Mouse (Mus musculus) layer of hippocampus, adult 11-12 months (tissue): ENCODE measurements around the gene Scg5.
A peak's percentile ranks its signal among the peaks of the same experiment; 100 is the strongest.

Experiments used
- DNase-seq: peaks from one replicate; pipeline ENCODE4 v3.0.0; 2022; ENCODE audit warnings: low spot score

The Scg5 gene

GRCm38 (mm10) chr2:113806851-113807577 is 21.9 kb downstream of the Scg5 start:
- no peak for DNase-seq

DNA sequence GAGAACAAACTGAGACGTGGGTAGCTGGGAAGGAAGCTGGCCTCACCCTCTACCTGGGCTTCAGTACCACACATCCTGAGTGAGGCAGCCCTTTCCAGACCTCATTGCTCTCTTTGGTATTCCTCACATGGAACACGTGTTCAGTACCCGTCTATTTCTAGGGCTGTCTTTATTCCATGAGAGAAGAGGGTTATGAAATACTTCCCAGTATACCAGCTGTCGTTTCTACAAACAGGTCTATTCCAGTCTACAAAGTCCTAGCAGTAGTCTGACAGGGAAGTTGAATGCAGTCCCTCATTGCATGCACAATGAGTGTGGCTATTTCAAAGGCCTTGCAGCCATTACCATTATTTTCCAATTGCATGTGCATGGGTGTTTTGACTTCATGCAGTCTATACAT is 23.2 kb downstream of the Scg5 start:
- no peak for DNase-seq

DNA sequence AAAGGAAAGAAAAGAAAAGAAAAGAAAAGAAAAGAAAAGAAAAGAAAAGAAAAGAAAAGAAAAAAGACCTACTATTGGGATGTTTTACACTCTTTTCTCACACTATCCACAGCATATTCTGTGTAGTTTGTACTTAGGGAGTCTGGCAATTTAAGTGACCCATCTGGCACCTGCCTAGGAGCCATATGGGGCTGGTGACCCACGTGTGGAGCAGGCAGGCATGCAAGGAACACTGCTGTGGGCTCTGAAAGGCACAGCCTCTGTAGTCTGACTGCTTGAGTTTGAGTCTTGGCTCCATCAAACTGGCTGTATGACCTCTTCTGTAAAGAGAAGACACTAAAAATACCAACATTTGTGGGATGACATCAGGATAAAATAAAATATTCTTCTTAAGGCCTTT is 25.2 kb downstream of the Scg5 start:
- no peak for DNase-seq

DNA sequence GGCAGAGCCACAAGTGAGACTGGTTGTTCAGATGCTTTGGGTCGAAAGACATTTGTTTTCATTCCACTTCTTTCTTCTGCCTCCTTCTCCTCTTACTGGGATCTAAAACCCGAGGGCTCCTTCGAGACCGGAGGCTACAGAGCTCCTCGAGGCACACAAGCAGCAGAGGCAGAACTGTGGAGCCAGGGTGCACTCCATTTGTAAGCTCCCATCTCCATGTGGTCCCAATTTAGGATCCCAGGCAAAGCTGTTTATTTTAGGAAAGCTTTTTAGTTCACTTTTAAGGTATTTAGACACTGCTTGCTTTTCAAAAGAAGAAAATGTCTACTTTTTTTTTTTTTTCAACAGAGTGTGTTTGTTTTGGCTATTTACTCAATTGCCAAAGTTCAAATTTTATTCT is 28.1 kb downstream of the Scg5 start:
- no peak for DNase-seq

- no peak for DNase-seq
These were observed 30.3 kb downstream of the Scg5 start for GRCm38 (mm10) chr2:113798605-113799004.

DNA sequence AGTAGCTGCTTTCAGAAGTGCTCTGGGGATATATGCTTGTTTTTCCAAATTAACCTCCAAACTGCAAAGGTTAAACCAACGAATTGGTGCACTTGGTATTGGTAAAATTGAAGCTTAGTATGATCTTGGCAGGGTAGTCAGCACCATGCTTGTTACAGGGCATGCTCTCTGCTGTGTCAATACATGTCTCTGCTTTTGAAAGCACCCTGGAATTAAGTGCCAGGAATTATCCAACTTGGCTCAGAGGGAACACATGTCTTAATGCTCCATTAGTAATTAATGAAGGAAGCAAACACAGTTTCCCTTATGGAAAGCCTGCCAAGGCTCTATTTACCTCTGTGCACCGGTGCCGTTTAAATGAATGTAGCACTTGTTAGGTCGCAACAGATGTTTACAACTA is 33.7 kb downstream of the Scg5 start:
- no peak for DNase-seq

DNA sequence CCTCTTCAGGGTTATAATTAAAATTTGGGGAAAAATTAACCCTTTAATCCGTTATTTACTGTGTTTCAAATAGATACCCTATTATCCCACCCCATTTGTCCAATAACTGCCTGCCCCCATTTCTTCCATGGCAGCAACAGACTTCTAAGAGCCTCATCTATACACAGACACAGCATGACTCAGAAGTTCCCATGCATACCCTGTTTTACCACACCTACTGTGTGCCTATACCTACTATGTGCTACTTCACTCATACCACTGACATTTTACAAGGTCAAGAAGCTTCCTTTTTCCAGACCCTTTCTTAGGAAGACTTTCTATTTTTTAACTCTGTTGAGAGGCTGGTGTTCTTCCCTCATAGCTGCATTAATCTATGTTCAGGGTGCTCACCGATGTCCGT is 35.4 kb downstream of the Scg5 start:
- DNase-seq, result no peak

- no peak for DNase-seq
These were observed 40.0 kb downstream of the Scg5 start for GRCm38 (mm10) chr2:113788821-113789387.

DNA sequence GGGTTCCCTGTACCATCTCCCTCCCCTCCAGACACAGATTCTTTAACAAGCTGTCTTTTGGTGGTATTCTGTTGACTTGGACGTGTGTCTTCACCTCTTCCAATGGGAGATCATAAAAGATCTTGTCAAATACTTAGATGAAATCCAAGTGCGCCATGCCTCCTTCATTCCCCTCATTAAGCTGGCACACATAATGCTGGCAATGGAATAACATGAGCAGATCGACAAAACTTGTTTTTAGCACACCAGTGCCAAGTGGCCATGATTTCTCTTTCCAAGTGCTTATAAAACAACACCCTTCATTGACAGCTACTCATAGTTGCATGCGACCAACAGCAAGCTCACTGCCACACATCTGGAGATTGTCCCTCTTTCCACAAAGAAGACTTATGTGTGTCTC is 41.0 kb downstream of the Scg5 start:
- DNase-seq, result no peak

DNA sequence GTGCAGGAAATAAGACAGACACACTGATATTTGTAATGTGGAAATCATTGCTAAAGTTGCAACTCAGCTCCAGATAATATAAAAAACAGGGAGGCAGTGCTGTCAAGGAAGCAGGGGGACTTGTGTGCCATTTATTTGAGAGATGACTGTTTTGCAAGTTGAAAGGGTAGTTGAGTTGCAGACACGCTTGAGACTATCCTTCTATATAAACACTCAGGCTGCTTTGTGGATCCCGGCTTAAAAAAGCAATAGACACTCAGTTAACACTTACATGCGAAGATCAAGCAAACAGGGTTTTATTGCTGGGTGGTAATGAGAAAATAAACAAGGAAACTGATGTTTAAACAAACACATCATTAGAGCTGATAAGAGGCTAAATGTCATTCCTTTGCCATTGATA is 44.1 kb downstream of the Scg5 start:
- no peak for DNase-seq

GRCm38 (mm10) chr2:113781521-113781920 is 47.4 kb downstream of the Scg5 start:
- no peak for DNase-seq

DNA sequence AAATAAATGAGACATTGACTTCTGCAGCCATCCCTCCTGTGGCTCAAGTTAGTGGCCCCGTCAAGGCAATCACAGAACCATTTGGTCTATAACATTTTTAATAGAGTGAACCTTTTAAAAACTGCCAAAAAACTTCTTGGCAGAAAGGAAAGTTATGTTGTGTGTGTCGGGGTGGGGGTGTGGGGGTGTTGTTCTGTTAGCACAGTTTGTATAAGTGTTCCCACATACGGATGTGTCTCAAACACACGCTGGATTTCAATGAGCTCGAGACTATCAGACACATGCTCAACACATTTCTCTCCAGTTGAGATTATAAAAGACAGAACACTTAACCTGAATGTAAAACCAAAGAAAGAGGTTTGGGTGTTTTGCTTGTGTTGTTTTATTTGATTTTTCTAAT is 47.8 kb downstream of the Scg5 start:
- no peak for DNase-seq

DNA sequence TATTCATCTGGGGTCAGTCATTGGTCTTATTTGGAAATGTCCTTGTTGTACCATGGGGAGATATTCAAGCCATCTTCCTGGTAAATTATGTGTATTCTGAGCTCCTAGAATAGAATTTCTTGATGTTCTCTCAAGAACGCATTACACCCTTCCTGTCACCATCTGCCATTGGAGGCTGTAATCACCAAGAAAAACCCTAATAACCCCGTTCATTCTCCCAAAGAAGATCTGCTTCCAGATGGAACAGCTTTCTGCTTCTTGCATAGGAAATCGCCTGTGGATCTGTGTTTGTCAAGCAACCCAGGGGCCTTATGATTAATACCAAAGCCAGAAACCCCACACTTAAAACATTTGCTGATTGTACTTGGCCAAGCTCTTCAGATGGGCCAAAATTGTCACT is 49.6 kb downstream of the Scg5 start:
- peak; percentile 11 for DNase-seq

- DNase-seq, result no peak
These were observed 50.9 kb downstream of the Scg5 start for GRCm38 (mm10) chr2:113778036-113778435.

DNA sequence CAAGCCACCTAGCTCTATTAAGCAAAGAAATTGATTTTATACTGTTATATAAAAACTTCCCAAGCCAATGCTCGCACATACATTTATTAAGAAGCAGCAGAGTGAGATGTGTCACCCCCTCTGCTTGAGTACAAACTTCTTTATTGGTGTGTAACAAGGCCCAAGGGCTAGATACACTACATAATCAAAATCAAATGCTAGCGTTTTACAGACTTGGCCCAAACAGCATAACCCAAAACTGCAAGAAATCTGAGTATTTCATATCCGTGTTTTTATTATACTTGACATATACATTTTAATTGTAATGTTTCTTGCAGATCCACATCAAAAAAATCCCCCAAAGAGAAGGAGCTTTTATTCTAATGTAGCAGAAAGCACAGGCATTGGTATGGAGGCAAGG is 52.6 kb downstream of the Scg5 start:
- no peak for DNase-seq

DNA sequence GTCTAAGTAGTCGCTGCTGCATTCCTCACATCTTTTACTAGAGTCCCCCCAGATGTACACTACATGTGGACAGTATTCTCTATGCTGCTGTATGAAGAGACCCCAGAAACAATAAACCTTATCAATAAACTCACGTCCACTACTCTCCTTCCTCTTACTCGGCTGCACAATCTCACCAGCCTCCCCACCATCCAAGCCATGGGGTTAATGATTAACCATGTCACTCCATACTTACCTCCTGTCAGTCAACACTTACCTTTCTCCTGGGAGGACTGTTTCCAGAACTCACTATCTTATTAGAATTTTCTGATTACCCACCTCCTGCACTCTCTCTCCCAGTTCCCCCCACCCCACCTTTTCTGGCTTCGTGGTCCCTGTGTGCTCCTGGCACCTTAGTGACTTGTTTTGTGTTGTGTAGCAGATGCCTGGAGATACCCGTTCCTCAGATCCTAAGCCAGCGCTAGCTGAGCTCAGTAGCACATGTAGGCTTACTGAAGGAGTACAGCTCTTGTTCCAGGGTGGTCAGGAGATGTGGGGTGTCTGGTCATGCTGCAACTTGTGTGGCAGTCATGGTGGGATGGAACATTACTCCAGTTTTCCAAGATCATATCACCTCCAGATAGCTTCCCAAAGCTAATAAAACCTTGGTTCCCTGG is 54.6 kb downstream of the Scg5 start:
- no peak for DNase-seq

DNA sequence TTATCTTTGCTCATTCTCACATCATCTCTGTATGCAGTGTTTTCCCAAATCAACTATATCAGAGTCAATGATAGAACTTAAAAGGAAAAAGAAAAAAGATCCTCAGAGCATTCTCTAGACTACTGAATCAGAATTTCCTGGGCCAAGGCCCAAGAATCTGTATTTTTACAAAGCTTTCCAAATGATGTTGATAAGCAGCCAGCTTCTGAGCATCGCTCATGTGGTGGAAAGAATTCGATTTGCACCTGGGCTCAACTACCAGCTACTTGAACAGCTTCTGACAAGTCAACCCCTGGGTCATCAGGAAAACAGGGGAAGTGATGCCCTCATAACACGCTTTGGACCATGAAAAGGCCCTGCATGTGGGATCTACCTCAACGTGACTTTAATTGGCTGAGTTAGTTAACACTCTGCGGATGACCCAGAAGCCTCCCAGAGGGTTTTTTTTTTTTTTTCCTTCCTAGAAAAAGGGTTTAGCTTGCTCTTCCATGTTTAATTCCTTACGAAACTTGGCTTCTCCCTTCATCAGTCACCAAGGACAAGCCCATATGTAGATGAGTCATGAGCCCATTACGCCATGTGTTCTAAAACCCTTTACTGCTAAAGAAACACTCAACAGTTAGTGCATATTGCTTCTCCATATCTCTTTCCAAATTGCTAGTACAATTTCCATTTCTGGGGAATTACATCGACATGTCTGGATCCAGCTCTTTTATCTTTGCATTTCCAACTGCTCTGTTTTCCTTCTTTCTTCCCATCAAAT is 60.2 kb downstream of the Scg5 start:
- DNase-seq, result no peak

DNA sequence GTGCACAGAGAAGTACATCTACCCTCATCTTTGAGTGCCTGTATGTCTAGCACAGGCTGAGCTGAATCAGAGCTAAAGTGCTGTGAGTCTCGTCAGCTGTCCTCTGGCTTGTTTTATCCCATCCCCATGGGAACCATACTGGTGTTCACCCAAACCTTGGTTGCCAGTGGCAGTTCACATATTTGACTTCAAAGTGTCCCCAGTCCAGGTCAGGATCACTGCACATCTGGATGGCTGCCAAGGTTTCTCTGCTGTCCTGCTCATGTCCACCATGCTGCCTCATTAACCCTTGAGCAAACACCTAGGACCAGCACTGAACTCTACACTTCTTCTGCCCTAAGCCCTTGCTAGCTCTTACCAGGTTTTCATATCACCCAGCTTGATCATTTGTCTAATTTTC is 63.0 kb downstream of the Scg5 start:
- DNase-seq, result no peak

DNA sequence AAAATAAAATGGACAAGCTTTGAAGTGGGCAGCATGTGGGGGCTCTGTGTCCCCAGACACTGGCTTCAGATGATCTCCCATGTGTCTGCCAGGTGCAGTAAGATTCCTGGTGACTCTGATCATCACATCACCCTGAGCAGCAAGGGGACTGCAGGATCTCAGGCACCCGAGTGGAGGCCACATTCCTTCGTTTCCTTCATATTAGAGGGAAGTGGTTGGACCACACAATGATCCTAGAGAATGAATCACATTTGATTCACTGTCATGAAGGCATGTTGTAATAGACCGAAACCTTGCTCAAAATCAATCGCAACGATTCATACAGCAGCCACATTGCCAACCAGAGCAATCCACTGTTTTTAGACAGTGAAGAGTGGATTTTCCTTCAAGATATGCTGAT is 64.0 kb downstream of the Scg5 start:
- DNase-seq, result no peak

DNA sequence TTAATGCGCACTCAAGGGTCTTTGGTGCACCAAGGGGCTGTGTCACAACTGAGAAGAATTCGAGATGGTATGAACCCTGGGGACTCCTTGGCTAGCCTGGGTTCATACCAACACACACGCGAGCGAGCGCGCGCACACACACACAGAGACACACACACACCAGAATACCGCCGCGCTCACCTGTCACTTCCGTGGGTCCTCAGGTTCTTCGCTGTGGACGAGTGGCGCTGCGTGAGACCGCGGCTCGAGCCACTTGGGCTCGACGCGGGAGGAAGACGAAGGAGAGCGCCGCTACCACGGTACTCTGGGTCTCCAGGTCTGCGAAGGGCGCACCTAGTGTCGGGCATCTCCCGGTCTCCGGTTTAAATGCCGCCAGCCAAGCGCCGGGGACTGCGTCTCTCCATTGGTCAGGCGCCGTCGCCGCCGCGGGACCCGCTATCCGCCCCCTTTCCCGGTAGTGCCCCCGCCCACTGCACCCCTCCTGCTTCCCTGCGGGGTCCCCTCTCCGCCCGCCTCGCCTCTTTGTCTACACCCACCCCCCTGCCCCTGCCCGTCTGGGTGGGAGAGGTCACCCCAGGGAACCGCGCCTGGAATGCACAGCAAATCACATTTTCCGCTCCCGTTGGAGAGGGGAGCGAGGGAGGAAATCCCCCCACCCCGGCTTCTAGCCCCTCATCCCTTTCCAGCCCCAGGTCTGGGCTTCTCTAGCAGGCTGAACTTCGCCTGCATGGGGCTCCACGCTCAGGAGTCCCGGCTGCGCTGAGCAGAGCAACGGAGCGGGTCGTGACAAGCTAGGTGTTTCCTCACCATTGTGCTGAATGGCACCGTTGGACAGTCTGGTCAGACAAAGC is 70.4 kb downstream of the Scg5 start, which contains the start of gene Grem1:
TSS of gene Grem1 (minus strand) at position 336 of the 851 bp plus-strand sequence.
- no peak for DNase-seq

- peak; percentile 27 for DNase-seq
These were observed 71.2 kb downstream of the Scg5 start for GRCm38 (mm10) chr2:113757525-113758310.
